Mouse (Mus musculus): ENCODE measurements around the gene Mindy1. TPM values are rescaled to one million over a fixed set of nuclear protein-coding genes. Genes with fewer than 3 reads are reported as not detected.

Gene Mindy1
- polyA plus RNA-seq, 1 experiment from 2014 or later: 24.3 TPM

GRCm38 (mm10) chr3:95270766-95271364 lies 10.3 kb upstream of the Mindy1 start:
- Histone ChIP-seq H3K4me1 (peaks cover 35% of the 10 kb centered on the region), H3K27ac (replicated peaks) (no peak overlapping the region), H3K9me3 (no peaks in the 10 kb centered on the region), H3K9ac (0 out of 2 replicates have a peak overlapping the region, but pooled peaks have one; percentile 34), H3K27me3 (replicated peaks) (no peaks in the 10 kb centered on the region), H3K4me2 (no peak overlapping the region), H3K36me3 (peaks cover 45% of the 10 kb centered on the region), H3K4me3 (no peak overlapping the region)
- WGBS: 75% methylated on average over 12 of the region's 12 CpGs
- ATAC-seq (ENCODE audit: extremely low read depth, insufficient number of reproducible peaks, low FRiP score, low TSS enrichment): no peak

- Histone ChIP-seq H3K27ac (replicated peaks) (no peak overlapping the region), H3K9me3 (no peaks in the 10 kb centered on the region), H3K4me1 (peaks cover 55% of the 10 kb centered on the region), H3K36me3 (peaks cover 23% of the 10 kb centered on the region; the same call in 1 of the 2 replicates), H3K9ac (no peak overlapping the region), H3K4me2 (no peak overlapping the region), H3K4me3 (no peak overlapping the region), H3K27me3 (replicated peaks) (no peaks in the 10 kb centered on the region)
- no peak for ATAC-seq (ENCODE audit: extremely low read depth, insufficient number of reproducible peaks, low FRiP score, low TSS enrichment)
- 83% methylated on average over 5 of the region's 5 CpGs for WGBS
These were observed 7.7 kb upstream of the Mindy1 start for GRCm38 (mm10) chr3:95273471-95273870.

GRCm38 (mm10) chr3:95274453-95274852 lies 6.7 kb upstream of the Mindy1 start:
- no peak for ATAC-seq (ENCODE audit: extremely low read depth, insufficient number of reproducible peaks, low FRiP score, low TSS enrichment)
- H3K27me3 ChIP-seq (replicated peaks): no peaks in the 10 kb centered on the region
- H3K9ac ChIP-seq: no peak overlapping the region
- H3K4me3 ChIP-seq: no peak overlapping the region
- no peak overlapping the region for H3K4me2 ChIP-seq
- no peak overlapping the region for H3K27ac ChIP-seq (replicated peaks)
- H3K9me3 ChIP-seq: no peaks in the 10 kb centered on the region
- peaks cover 51% of the 10 kb centered on the region for H3K4me1 ChIP-seq
- 92% methylated on average over 4 of the region's 4 CpGs for WGBS
- H3K36me3 ChIP-seq: peaks cover 15% of the 10 kb centered on the region; the same call in 1 of the 2 replicates

GRCm38 (mm10) chr3:95275161-95275560 lies 6.0 kb upstream of the Mindy1 start:
- WGBS: 57% methylated on average over 6 of the region's 6 CpGs
- Histone ChIP-seq H3K4me3 (no peak overlapping the region), H3K4me2 (no peak overlapping the region), H3K27me3 (replicated peaks) (no peaks in the 10 kb centered on the region), H3K4me1 (peaks cover 44% of the 10 kb centered on the region), H3K9ac (no peak overlapping the region), H3K27ac (replicated peaks) (0 out of 2 replicates have a peak overlapping the region, but pooled peaks have one; percentile 12), H3K36me3 (peaks cover 11% of the 10 kb centered on the region; the same call in 1 of the 2 replicates), H3K9me3 (no peaks in the 10 kb centered on the region)
- no peak; the same call in 1 of the 2 replicates for ATAC-seq (ENCODE audit: extremely low read depth, insufficient number of reproducible peaks, low FRiP score, low TSS enrichment)

GRCm38 (mm10) chr3:95276428-95276934 lies 4.7 kb upstream of the Mindy1 start:
- Histone ChIP-seq H3K27ac (replicated peaks) (peak overlapping the region; percentile 49), H3K4me2 (no peak overlapping the region), H3K36me3 (peaks cover 11% of the 10 kb centered on the region; the same call in 1 of the 2 replicates), H3K4me3 (no peak overlapping the region), H3K9ac (0 out of 2 replicates have a peak overlapping the region, but pooled peaks have one; percentile 1), H3K4me1 (peaks cover 46% of the 10 kb centered on the region), H3K9me3 (no peaks in the 10 kb centered on the region), H3K27me3 (replicated peaks) (no peaks in the 10 kb centered on the region)
- 73% methylated on average over 5 of the region's 5 CpGs for WGBS
- no peak for ATAC-seq (ENCODE audit: extremely low read depth, insufficient number of reproducible peaks, low FRiP score, low TSS enrichment)

- no peak for ATAC-seq (ENCODE audit: extremely low read depth, insufficient number of reproducible peaks, low FRiP score, low TSS enrichment)
- H3K9ac ChIP-seq: no peak overlapping the region
- H3K36me3 ChIP-seq: peaks cover 11% of the 10 kb centered on the region; the same call in 1 of the 2 replicates
- H3K4me2 ChIP-seq: no peak overlapping the region
- peak overlapping the region; percentile 49 for H3K27ac ChIP-seq (replicated peaks)
- WGBS: 54% methylated on average over 1 of the region's 1 CpGs
- no peaks in the 10 kb centered on the region for H3K9me3 ChIP-seq
- H3K27me3 ChIP-seq (replicated peaks): no peaks in the 10 kb centered on the region
- no peak overlapping the region for H3K4me3 ChIP-seq
- peaks cover 47% of the 10 kb centered on the region for H3K4me1 ChIP-seq
These were observed 4.0 kb upstream of the Mindy1 start for GRCm38 (mm10) chr3:95277149-95277551.

GRCm38 (mm10) chr3:95280747-95281146 lies 398 bp upstream of the Mindy1 start:
- H3K36me3 ChIP-seq: peaks cover 4% of the 10 kb centered on the region; the same call in 1 of the 2 replicates
- 14% methylated on average over 8 of the region's 8 CpGs for WGBS
- H3K9ac ChIP-seq: peak overlapping the region; percentile 96
- ATAC-seq (ENCODE audit: extremely low read depth, insufficient number of reproducible peaks, low FRiP score, low TSS enrichment): no peak
- no peaks in the 10 kb centered on the region for H3K27me3 ChIP-seq (replicated peaks)
- no peaks in the 10 kb centered on the region for H3K9me3 ChIP-seq
- peaks cover 49% of the 10 kb centered on the region for H3K4me1 ChIP-seq
- H3K4me3 ChIP-seq: peak overlapping the region; percentile 86
- peak overlapping the region; percentile 93 for H3K27ac ChIP-seq (replicated peaks)
- H3K4me2 ChIP-seq: peak overlapping the region; percentile 92

- Histone ChIP-seq H3K9me3 (no peaks in the 10 kb centered on the region), H3K4me2 (peak overlapping the region; percentile 92), H3K9ac (peak overlapping the region; percentile 96), H3K36me3 (peaks cover 4% of the 10 kb centered on the region; the same call in 1 of the 2 replicates), H3K4me3 (peak overlapping the region; percentile 86), H3K27ac (replicated peaks) (peak overlapping the region; percentile 99), H3K27me3 (replicated peaks) (no peaks in the 10 kb centered on the region), H3K4me1 (peaks cover 35% of the 10 kb centered on the region)
- under 1% methylated on average over 11 of the region's 11 CpGs for WGBS
- no peak for ATAC-seq (ENCODE audit: extremely low read depth, insufficient number of reproducible peaks, low FRiP score, low TSS enrichment)
These were observed 1.3 kb downstream of the Mindy1 start for GRCm38 (mm10) chr3:95282381-95282864.

- peak overlapping the region; percentile 92 for H3K4me2 ChIP-seq
- peak overlapping the region; percentile 99 for H3K27ac ChIP-seq (replicated peaks)
- H3K36me3 ChIP-seq: peaks cover 10% of the 10 kb centered on the region
- peaks cover 33% of the 10 kb centered on the region for H3K4me1 ChIP-seq
- H3K9ac ChIP-seq: peak overlapping the region; percentile 96
- peak overlapping the region; percentile 86 for H3K4me3 ChIP-seq
- H3K27me3 ChIP-seq (replicated peaks): no peaks in the 10 kb centered on the region
- peak; percentile 63; the same call in 1 of the 2 replicates for ATAC-seq (ENCODE audit: extremely low read depth, insufficient number of reproducible peaks, low FRiP score, low TSS enrichment)
- no peaks in the 10 kb centered on the region for H3K9me3 ChIP-seq
- under 1% methylated on average over 48 of the region's 51 CpGs for WGBS
These were observed 1.9 kb downstream of the Mindy1 start for GRCm38 (mm10) chr3:95282865-95283588.

GRCm38 (mm10) chr3:95283589-95283941 lies 2.4 kb downstream of the Mindy1 start:
- H3K4me3 ChIP-seq: peak overlapping the region; percentile 86
- peak overlapping the region; percentile 96 for H3K9ac ChIP-seq
- no peak for ATAC-seq (ENCODE audit: extremely low read depth, insufficient number of reproducible peaks, low FRiP score, low TSS enrichment)
- peaks cover 28% of the 10 kb centered on the region for H3K4me1 ChIP-seq
- no peaks in the 10 kb centered on the region for H3K9me3 ChIP-seq
- H3K4me2 ChIP-seq: peak overlapping the region; percentile 92
- H3K27me3 ChIP-seq (replicated peaks): no peaks in the 10 kb centered on the region
- H3K27ac ChIP-seq (replicated peaks): peak overlapping the region; percentile 99
- WGBS: 3% methylated on average over 7 of the region's 7 CpGs
- H3K36me3 ChIP-seq: peaks cover 12% of the 10 kb centered on the region

- no peak for ATAC-seq (ENCODE audit: extremely low read depth, insufficient number of reproducible peaks, low FRiP score, low TSS enrichment)
These were observed 2.9 kb downstream of the Mindy1 start for GRCm38 (mm10) chr3:95284062-95284461.

More at GRCm38 (mm10) chr3:95284062-95284461, 2.9 kb downstream of the Mindy1 start:
- Histone ChIP-seq H3K27ac (replicated peaks) (peak overlapping the region; percentile 99), H3K27me3 (replicated peaks) (no peaks in the 10 kb centered on the region), H3K4me2 (peak overlapping the region; percentile 92), H3K4me1 (peaks cover 28% of the 10 kb centered on the region), H3K36me3 (peaks cover 17% of the 10 kb centered on the region), H3K9me3 (no peaks in the 10 kb centered on the region), H3K4me3 (peak overlapping the region; percentile 86), H3K9ac (peak overlapping the region; percentile 96)
- WGBS: 19% methylated on average over 1 of the region's 1 CpGs
